Mouse (Mus musculus) heart, embryonic 11.5 days (tissue): ENCODE measurements around the gene Ric8b. TPM values are rescaled to one million over a fixed set of nuclear protein-coding genes. Genes with fewer than 3 reads are reported as not detected.

Experiments
- ATAC-seq: fragments of 200-750 bp; cut with Nextera tagmentation; replicated peaks from 2 replicates; pipeline ENCODE4 v1.8.0; 2017; ENCODE audit warnings: moderate library complexity; ENCODE audit not compliant: insufficient number of reproducible peaks, low FRiP score, low TSS enrichment
- H3K27ac ChIP-seq: fragments of 300-500 bp; sonication (generic); 2 replicates; pipeline ENCODE4 v1.5.1; 2014; ENCODE audit warnings: mild to moderate bottlenecking, low read depth, low read length
- H3K27me3 ChIP-seq: fragments of 300-500 bp; sonication (generic); 2 replicates; pipeline ENCODE4 v1.6.1; 2014; ENCODE audit warnings: mild to moderate bottlenecking, low read length, mixed read lengths; ENCODE audit not compliant: control insufficient read depth, insufficient read depth
- H3K36me3 ChIP-seq: fragments of 300-500 bp; sonication (generic); 2 replicates; pipeline ENCODE4 v1.6.1; 2014; ENCODE audit warnings: mild to moderate bottlenecking, low read length, moderate library complexity, mixed read lengths; ENCODE audit not compliant: control insufficient read depth, insufficient read depth
- H3K4me1 ChIP-seq: fragments of 300-500 bp; sonication (generic); 2 replicates; pipeline ENCODE4 v1.6.1; 2014; ENCODE audit warnings: low read length; ENCODE audit not compliant: control insufficient read depth, insufficient read depth
- H3K4me2 ChIP-seq: fragments of 300-500 bp; sonication (generic); 2 replicates; pipeline ENCODE4 v1.6.1; 2014; ENCODE audit warnings: mild to moderate bottlenecking, moderate library complexity
- H3K4me3 ChIP-seq: fragments of 300-500 bp; sonication (generic); 2 replicates; pipeline ENCODE4 v1.5.1; 2014; ENCODE audit warnings: low read depth, low read length
- H3K9ac ChIP-seq: fragments of 300-500 bp; sonication (generic); 2 replicates; pipeline ENCODE4 v1.6.1; 2014; ENCODE audit warnings: mild to moderate bottlenecking, low read depth, low read length, moderate library complexity
- H3K9me3 ChIP-seq: fragments of 300-500 bp; sonication (generic); replicated peaks from 2 replicates; pipeline ENCODE4 v1.6.1; 2016; ENCODE audit warnings: low read length; ENCODE audit not compliant: control insufficient read depth
- WGBS: fragments of 180-500 bp; shearing (Covaris S2); extraction: QIAGEN DNeasy Blood & Tissue Kit; methylation state at CpG from one replicate; pipeline ENCODE4 v1.1.7; 2014; ENCODE audit not compliant: insufficient replicate concordance; 5-methylcytosine and 5-hydroxymethylcytosine counted together
- polyA plus RNA-seq: library from polyadenylated mRNA; unstranded; fragments of >200 nt; fragmentation: Nextera tagmentation; extraction: Ambion mirVana; gene quantifications from 2 replicates; pipeline ENCODE4 v1.2.1, GENCODE M21; 2014

Ric8b gene
- polyA plus RNA-seq, 1 experiment from 2014 or later = 17.1 TPM

GRCm38 (mm10) chr10:84998225-84998579 is 80.8 kb downstream of the Ric8b start:
- peaks cover 21% of the 10 kb centered on the region for H3K4me1 ChIP-seq
- ATAC-seq = no peak

GRCm38 (mm10) chr10:85001920-85002319 is 84.5 kb downstream of the Ric8b start:
- Histone ChIP-seq H3K4me2 (no peak overlapping the region), H3K27me3 (no peaks in the 10 kb centered on the region), H3K27ac (peak overlapping the region; percentile 41; the same call in 1 of the 2 replicates), H3K9ac (no peak overlapping the region), H3K36me3 (no peaks in the 10 kb centered on the region; the same call in 1 of the 2 replicates), H3K4me1 (peaks cover 25% of the 10 kb centered on the region), H3K9me3 (no peaks in the 10 kb centered on the region), H3K4me3 (no peak overlapping the region)
- 60% methylated on average over 7 of the region's 7 CpGs for WGBS
- no peak for ATAC-seq

More at GRCm38 (mm10) chr10:84998225-84998579, 80.8 kb downstream of the Ric8b start:
- Histone ChIP-seq H3K27ac (peak overlapping the region; percentile 35; the same call in 1 of the 2 replicates), H3K36me3 (peaks cover 4% of the 10 kb centered on the region; the same call in 1 of the 2 replicates), H3K9me3 (no peaks in the 10 kb centered on the region), H3K4me3 (no peak overlapping the region), H3K27me3 (no peaks in the 10 kb centered on the region), H3K4me2 (no peak overlapping the region), H3K9ac (no peak overlapping the region)
- 63% methylated on average over 1 of the region's 1 CpGs for WGBS

- Histone ChIP-seq H3K9ac (no peak overlapping the region), H3K9me3 (no peaks in the 10 kb centered on the region), H3K27me3 (no peaks in the 10 kb centered on the region), H3K27ac (no peak overlapping the region), H3K4me3 (no peak overlapping the region), H3K4me1 (peaks cover 16% of the 10 kb centered on the region), H3K36me3 (no peaks in the 10 kb centered on the region; the same call in 1 of the 2 replicates), H3K4me2 (no peak overlapping the region)
- WGBS = 86% methylated on average over 7 of the region's 7 CpGs
- ATAC-seq = no peak
These were observed 86.0 kb downstream of the Ric8b start for GRCm38 (mm10) chr10:85003190-85004026.

GRCm38 (mm10) chr10:85006573-85007310 is 89.3 kb downstream of the Ric8b start:
- no peak overlapping the region for H3K9ac ChIP-seq
- H3K9me3 ChIP-seq = no peaks in the 10 kb centered on the region
- H3K4me3 ChIP-seq = no peak overlapping the region
- no peaks in the 10 kb centered on the region; the same call in 1 of the 2 replicates for H3K36me3 ChIP-seq
- H3K4me1 ChIP-seq = peaks cover 16% of the 10 kb centered on the region
- H3K4me2 ChIP-seq = no peak overlapping the region
- 60% methylated on average over 7 of the region's 7 CpGs for WGBS
- H3K27me3 ChIP-seq = no peaks in the 10 kb centered on the region
- ATAC-seq = no peak
- H3K27ac ChIP-seq = no peak overlapping the region

- no peak for ATAC-seq
- no peak overlapping the region for H3K27ac ChIP-seq
- H3K27me3 ChIP-seq = no peaks in the 10 kb centered on the region
- WGBS = 89% methylated on average over 11 of the region's 11 CpGs
- H3K36me3 ChIP-seq = no peaks in the 10 kb centered on the region; the same call in 1 of the 2 replicates
- H3K4me3 ChIP-seq = no peak overlapping the region
- H3K9ac ChIP-seq = no peak overlapping the region
- H3K4me2 ChIP-seq = no peak overlapping the region
- H3K9me3 ChIP-seq = no peaks in the 10 kb centered on the region
- H3K4me1 ChIP-seq = peaks cover 12% of the 10 kb centered on the region
These were observed 90.7 kb downstream of the Ric8b start for GRCm38 (mm10) chr10:85007861-85008840.

DNA sequence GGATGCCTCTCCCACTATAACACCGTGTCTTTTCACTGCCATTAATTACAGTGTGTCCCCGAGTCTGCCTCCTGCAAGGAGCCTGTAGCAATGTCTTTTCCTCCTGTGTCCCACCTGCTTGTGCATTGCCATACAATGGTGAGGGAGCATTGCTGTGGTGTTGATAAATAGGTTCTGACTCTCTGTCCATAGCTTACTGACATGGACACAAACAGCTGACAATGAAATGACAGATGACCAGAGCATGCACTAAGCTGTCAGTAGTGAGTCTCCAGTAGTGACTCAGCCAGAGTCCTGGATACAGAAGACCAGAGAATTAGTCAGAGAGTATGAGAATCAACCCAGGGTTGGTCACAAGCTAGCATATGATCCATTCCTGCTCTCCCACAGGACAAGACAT is 93.7 kb downstream of the Ric8b start:
- no peak overlapping the region for H3K4me2 ChIP-seq
- ATAC-seq = no peak
- H3K36me3 ChIP-seq = 0 out of 2 replicates have a peak, but pooled peaks cover 3% of the 10 kb centered on the region
- H3K27ac ChIP-seq = no peak overlapping the region
- no peak overlapping the region for H3K4me3 ChIP-seq
- WGBS = 84% methylated on average over 2 of the region's 2 CpGs
- H3K27me3 ChIP-seq = no peaks in the 10 kb centered on the region
- peaks cover 12% of the 10 kb centered on the region for H3K4me1 ChIP-seq
- H3K9me3 ChIP-seq = no peaks in the 10 kb centered on the region
- H3K9ac ChIP-seq = no peak overlapping the region

DNA sequence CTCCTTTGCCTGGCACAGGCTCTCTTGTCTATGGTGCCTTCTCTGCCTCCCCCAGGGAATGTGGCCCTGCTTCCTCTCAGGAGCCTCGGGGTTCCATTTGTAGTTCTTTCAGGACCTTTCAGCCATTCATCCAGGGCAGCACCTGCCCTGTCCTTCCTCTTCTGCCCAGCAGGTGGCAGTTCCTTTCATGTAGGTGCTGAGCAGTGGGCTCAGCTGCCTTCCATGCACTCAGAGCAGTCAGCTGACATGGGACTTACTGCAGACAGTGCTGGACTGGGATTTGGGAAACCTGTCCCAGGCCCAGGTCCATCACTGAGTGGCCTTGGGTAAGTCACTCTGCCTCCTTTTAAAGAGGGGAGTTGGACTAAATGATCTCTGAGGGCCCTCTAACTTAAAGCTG is 96.0 kb downstream of the Ric8b start:
- H3K9me3 ChIP-seq = no peaks in the 10 kb centered on the region
- H3K27me3 ChIP-seq = no peaks in the 10 kb centered on the region
- no peak overlapping the region for H3K27ac ChIP-seq
- no peaks in the 10 kb centered on the region for H3K4me1 ChIP-seq
- 21% methylated on average over 1 of the region's 1 CpGs for WGBS
- no peak overlapping the region for H3K9ac ChIP-seq
- no peak for ATAC-seq
- H3K4me2 ChIP-seq = no peak overlapping the region
- H3K36me3 ChIP-seq = peaks cover 6% of the 10 kb centered on the region
- H3K4me3 ChIP-seq = no peak overlapping the region

DNA sequence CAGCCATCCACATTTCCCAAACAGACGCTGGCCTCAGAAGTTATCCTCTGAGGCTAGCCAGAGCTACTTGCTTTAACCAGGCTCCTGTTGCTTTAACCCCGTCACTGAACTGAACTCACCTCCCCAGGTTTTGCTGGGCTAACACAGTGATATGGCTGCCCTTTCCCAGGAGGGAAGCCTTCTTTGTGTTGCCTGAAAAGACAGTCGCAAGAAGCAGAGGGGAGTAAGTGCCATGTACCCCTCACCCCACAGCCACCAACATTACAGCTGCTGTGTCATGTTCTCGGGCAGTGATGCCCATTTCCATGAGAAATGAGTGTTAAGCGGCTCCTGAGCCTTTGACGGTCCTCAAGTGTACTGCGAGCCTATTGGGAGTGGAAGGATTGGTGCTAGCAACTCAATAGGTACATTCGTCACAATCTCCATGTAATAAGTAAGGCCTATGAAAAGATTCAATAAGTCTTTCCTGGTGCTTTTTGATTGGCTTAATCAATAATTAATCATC is 96.6 kb downstream of the Ric8b start:
- Histone ChIP-seq H3K36me3 (peaks cover 9% of the 10 kb centered on the region), H3K9ac (no peak overlapping the region), H3K4me2 (no peak overlapping the region), H3K4me1 (no peaks in the 10 kb centered on the region), H3K9me3 (no peaks in the 10 kb centered on the region), H3K27ac (no peak overlapping the region), H3K27me3 (no peaks in the 10 kb centered on the region), H3K4me3 (no peak overlapping the region)
- 89% methylated on average over 8 of the region's 8 CpGs for WGBS
- no peak for ATAC-seq
